Mouse (Mus musculus) myocyte (in vitro differentiated cells): ENCODE measurements around the gene En2. TPM values are rescaled to one million over a fixed set of nuclear protein-coding genes. Genes with fewer than 3 reads are reported as not detected.

Source experiments
- H3K27me3 ChIP-seq: one replicate; pipeline ENCODE4 v1.6.1; 2011; ENCODE audit not compliant: control insufficient read depth, insufficient read depth, insufficient read length
- H3K36me3 ChIP-seq: one replicate; pipeline ENCODE4 v1.6.1; 2011; ENCODE audit not compliant: control insufficient read depth, insufficient read depth
- H3K4me2 ChIP-seq: one replicate; pipeline ENCODE4 v1.6.1; 2011; ENCODE audit warnings: low read depth, control low read depth
- H3K4me3 ChIP-seq: one replicate; pipeline ENCODE4 v1.5.1; 2011; ENCODE audit warnings: mild to moderate bottlenecking, control low read depth, moderate library complexity
- H3K79me2 ChIP-seq: one replicate; pipeline ENCODE4 v1.6.1; 2011; ENCODE audit not compliant: control insufficient read depth, insufficient read depth
- H3ac ChIP-seq: one replicate; pipeline ENCODE4 v1.6.1; 2011; ENCODE audit not compliant: control insufficient read depth, insufficient read length
- CEBPB ChIP-seq: IDR thresholded peaks from 2 replicates; pipeline ENCODE4 v1.6.1; 2011; ENCODE audit warnings: mild to moderate bottlenecking, moderate library complexity; ENCODE audit not compliant: poor library complexity, insufficient read depth, severe bottlenecking
- E2F4 ChIP-seq: IDR thresholded peaks from one replicate; pipeline ENCODE4 v1.6.1; 2011; ENCODE audit warnings: mild to moderate bottlenecking, control low read depth, moderate library complexity; ENCODE audit not compliant: insufficient read depth
- MAX ChIP-seq: IDR thresholded peaks from one replicate; pipeline ENCODE4 v1.6.1; 2011; ENCODE audit warnings: low read depth, mild to moderate bottlenecking, control low read depth
- MYOD1 ChIP-seq, 3 experiments: IDR thresholded peaks; one replicate each; pipeline ENCODE4 v1.6.1; 2011; ENCODE audit warnings: control low read depth in 2 of 3, low read depth in 2 of 3, mild to moderate bottlenecking in 2 of 3, moderate library complexity in 1 of 3; ENCODE audit not compliant: insufficient read length in 2 of 3, control insufficient read depth in 1 of 3
- MYOG ChIP-seq, 3 experiments: IDR thresholded peaks; one replicate each; pipeline ENCODE4 v1.6.1; 2011; ENCODE audit warnings: control low read depth in 2 of 3, low read depth in 2 of 3, mild to moderate bottlenecking in 2 of 3; ENCODE audit not compliant: insufficient read length in 2 of 3, control insufficient read depth in 1 of 3, insufficient read depth in 1 of 3
- POLR2A ChIP-seq: IDR thresholded peaks from one replicate; pipeline ENCODE4 v1.6.1; 2011; ENCODE audit warnings: low read depth, mild to moderate bottlenecking, control low read depth, moderate library complexity; ENCODE audit not compliant: insufficient read length
- POLR2AphosphoS2 ChIP-seq: IDR thresholded peaks from one replicate; pipeline ENCODE4 v1.6.1; 2011; ENCODE audit warnings: low read depth, control low read depth; ENCODE audit not compliant: insufficient read length
- REST ChIP-seq: IDR thresholded peaks from one replicate; pipeline ENCODE4 v1.6.1; 2011; ENCODE audit warnings: mild to moderate bottlenecking, control low read depth, moderate library complexity; ENCODE audit not compliant: insufficient read depth, insufficient read length
- SRF ChIP-seq: IDR thresholded peaks from one replicate; pipeline ENCODE4 v1.6.1; 2011; ENCODE audit warnings: low read depth; ENCODE audit not compliant: control insufficient read depth, insufficient read length
- TCF12 ChIP-seq: IDR thresholded peaks from one replicate; pipeline ENCODE4 v1.6.1; 2011; ENCODE audit warnings: mild to moderate bottlenecking, control low read depth; ENCODE audit not compliant: poor library complexity, insufficient read depth, severe bottlenecking
- TCF3 ChIP-seq: IDR thresholded peaks from one replicate; pipeline ENCODE4 v1.6.1; 2011; ENCODE audit warnings: low read depth, control low read depth; ENCODE audit not compliant: insufficient read length
- USF1 ChIP-seq: IDR thresholded peaks from one replicate; pipeline ENCODE4 v1.6.1; 2011; ENCODE audit warnings: low read depth, mild to moderate bottlenecking, control low read depth, moderate library complexity
- polyA plus RNA-seq: library from polyadenylated mRNA; unstranded; fragments of >200 nt; fragmentation: generic; extraction: Trizol; gene quantifications from one replicate; pipeline ENCODE4 v1.2.1, GENCODE M21; 2012; ENCODE audit warnings: missing spikeins

En2 gene
- polyA plus RNA-seq, 1 experiment: not detected

DNA sequence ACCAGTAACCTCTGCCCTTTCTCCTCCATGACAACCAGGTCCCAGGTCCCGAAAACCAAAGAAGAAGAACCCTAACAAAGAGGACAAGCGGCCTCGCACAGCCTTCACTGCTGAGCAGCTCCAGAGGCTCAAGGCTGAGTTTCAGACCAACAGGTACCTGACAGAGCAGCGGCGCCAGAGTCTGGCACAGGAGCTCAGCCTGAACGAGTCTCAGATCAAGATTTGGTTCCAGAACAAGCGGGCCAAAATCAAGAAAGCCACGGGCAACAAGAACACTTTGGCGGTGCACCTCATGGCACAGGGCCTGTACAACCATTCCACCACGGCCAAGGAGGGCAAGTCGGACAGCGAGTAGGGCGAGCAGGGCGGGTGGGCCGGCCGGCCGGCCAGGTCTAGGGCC, 4.6 kb downstream of the En2 start:
- no peaks in the 10 kb centered on the region for H3K79me2 ChIP-seq
- H3ac ChIP-seq: no peak overlapping the region
- peaks cover 83% of the 10 kb centered on the region for H3K27me3 ChIP-seq
- no peak overlapping the region for H3K4me2 ChIP-seq
- H3K4me3 ChIP-seq: no peak overlapping the region
- TF ChIP-seq SRF (no peak), TCF12 (no peak), TCF3 (no peak), E2F4 (no peak), MAX (no peak), REST (no peak), USF1 (no peak), MYOD1 (IDR thresholded peaks at IDR 0.05; ENCODE audit: control insufficient read depth in 1 of 3, insufficient read length in 2 of 3, low read depth in 2 of 3) (no peak), POLR2A (no peak), CEBPB (no peak), POLR2AphosphoS2 (no peak), MYOG (IDR thresholded peaks at IDR 0.05; ENCODE audit: control insufficient read depth in 1 of 3, insufficient read depth in 1 of 3, insufficient read length in 2 of 3, low read depth in 2 of 3) (no peak)
- no peaks in the 10 kb centered on the region for H3K36me3 ChIP-seq

DNA sequence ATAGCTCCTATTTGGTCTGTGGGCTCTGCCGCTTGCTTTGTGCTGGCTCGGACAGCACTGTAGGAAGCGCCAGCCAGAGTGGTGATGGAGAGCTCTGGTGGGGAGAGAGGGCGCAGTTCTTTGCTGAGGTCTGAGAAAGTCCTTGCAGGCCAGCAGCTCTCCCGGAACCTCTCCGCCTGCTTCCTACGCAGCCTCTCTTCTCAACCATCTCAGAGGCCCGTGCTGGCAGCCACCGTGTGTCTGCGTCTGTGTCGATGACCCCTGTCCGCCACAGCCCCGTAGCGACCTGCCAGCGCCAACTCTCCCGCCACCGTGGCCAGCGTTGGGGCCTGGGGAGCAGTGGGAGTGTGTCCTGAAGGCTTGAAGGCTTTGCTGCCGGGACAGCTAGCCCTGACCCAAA, 5.4 kb downstream of the En2 start:
- Histone ChIP-seq H3K4me2 (no peak overlapping the region), H3ac (no peak overlapping the region), H3K36me3 (no peaks in the 10 kb centered on the region), H3K4me3 (no peak overlapping the region), H3K79me2 (no peaks in the 10 kb centered on the region), H3K27me3 (peaks cover 83% of the 10 kb centered on the region)
- TF ChIP-seq MYOG (IDR thresholded peaks at IDR 0.05; ENCODE audit: control insufficient read depth in 1 of 3, insufficient read depth in 1 of 3, insufficient read length in 2 of 3, low read depth in 2 of 3): no peak
- no peak for TF ChIP-seq REST
- TF ChIP-seq USF1: no peak
- no peak for TF ChIP-seq MAX
- TF ChIP-seq POLR2A: no peak
- no peak for TF ChIP-seq TCF12
- no peak for TF ChIP-seq SRF
- no peak for TF ChIP-seq MYOD1 (IDR thresholded peaks at IDR 0.05; ENCODE audit: control insufficient read depth in 1 of 3, insufficient read length in 2 of 3, low read depth in 2 of 3)
- TF ChIP-seq POLR2AphosphoS2: no peak
- TF ChIP-seq CEBPB: no peak
- no peak for TF ChIP-seq TCF3
- TF ChIP-seq E2F4: no peak

DNA sequence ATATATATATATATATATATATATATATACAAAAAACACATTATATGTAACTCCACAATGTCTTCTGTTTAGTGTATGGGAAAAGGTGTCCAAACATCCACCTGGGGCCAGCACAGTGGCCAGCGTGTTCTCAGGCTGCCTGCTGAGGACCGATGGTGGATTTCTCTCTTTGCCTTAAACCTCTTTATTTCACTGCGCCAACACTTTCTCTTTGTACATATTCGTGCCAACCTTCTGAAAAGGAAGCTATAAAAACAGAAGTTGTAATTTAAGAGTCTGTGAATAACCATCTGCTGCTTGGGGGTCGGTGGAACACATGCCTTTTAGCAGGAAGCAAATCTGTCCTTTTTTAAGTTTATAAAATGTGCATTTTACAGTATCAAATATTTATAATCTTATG, 6.2 kb downstream of the En2 start:
- H3ac ChIP-seq: no peak overlapping the region
- no peak overlapping the region for H3K4me3 ChIP-seq
- no peaks in the 10 kb centered on the region for H3K36me3 ChIP-seq
- H3K4me2 ChIP-seq: no peak overlapping the region
- TF ChIP-seq MYOD1 (IDR thresholded peaks at IDR 0.05; ENCODE audit: control insufficient read depth in 1 of 3, insufficient read length in 2 of 3, low read depth in 2 of 3) (no peak), SRF (no peak), MYOG (IDR thresholded peaks at IDR 0.05; ENCODE audit: control insufficient read depth in 1 of 3, insufficient read depth in 1 of 3, insufficient read length in 2 of 3, low read depth in 2 of 3) (no peak), REST (no peak), TCF12 (no peak), USF1 (no peak), POLR2A (no peak), MAX (no peak), CEBPB (no peak), TCF3 (no peak)
- H3K27me3 ChIP-seq: peaks cover 80% of the 10 kb centered on the region
- H3K79me2 ChIP-seq: no peaks in the 10 kb centered on the region

DNA sequence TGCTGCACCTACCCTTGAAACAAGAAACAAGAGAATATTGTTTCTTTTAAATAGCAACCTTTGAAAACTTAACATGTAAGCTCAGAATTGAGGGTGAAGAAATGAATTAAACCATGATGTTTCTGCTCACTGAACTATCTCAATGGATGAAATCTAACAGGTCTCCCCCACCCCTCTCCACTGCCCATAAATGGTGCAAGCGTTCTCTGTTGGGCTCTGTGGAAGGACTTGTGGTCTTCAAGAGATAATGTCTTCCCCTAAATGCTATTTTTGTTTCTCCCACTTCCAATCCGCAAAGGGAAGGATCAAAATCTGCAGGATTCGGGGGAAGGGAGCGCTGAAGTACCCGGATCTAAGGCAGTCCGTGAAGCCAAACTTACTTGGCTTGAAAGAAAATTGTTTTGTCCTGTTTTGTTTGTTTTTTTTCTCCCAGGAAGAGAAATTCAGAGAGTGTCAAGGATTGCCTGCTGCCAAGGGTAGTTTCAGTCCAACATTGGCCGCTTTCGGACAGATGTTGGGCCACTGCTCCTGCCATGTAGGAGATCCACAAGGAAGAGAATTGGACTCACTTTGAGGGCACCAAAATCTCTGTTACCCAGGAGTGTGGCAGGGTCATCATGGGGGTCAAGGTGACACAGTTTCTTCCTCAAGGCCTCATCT, 6.9 kb downstream of the En2 start:
- no peaks in the 10 kb centered on the region for H3K79me2 ChIP-seq
- H3ac ChIP-seq: no peak overlapping the region
- H3K4me3 ChIP-seq: no peak overlapping the region
- TF ChIP-seq TCF12 (no peak), USF1 (no peak), SRF (no peak), MYOD1 (IDR thresholded peaks at IDR 0.05; ENCODE audit: control insufficient read depth in 1 of 3, insufficient read length in 2 of 3, low read depth in 2 of 3) (no peak), POLR2A (no peak), MYOG (IDR thresholded peaks at IDR 0.05; ENCODE audit: control insufficient read depth in 1 of 3, insufficient read depth in 1 of 3, insufficient read length in 2 of 3, low read depth in 2 of 3) (no peak), E2F4 (no peak), TCF3 (no peak), CEBPB (no peak), MAX (no peak)
- H3K27me3 ChIP-seq: peaks cover 73% of the 10 kb centered on the region
- no peak overlapping the region for H3K4me2 ChIP-seq
- no peaks in the 10 kb centered on the region for H3K36me3 ChIP-seq
